Mouse (Mus musculus) megakaryocyte, embryonic 14.5 days (primary cell): Measurements from ENCODE around the gene Ikzf3.

Source experiments
- FLI1 ChIP-seq: IDR thresholded peaks from 2 replicates; pipeline ENCODE4 v1.6.1; 2012; ENCODE audit warnings: low read length, inconsistent platforms, mixed read lengths
- GATA1 ChIP-seq: IDR thresholded peaks from 3 replicates; pipeline ENCODE4 v1.6.1; 2012; ENCODE audit warnings: mixed read lengths, low read length, inconsistent platforms, borderline replicate concordance

DNA sequence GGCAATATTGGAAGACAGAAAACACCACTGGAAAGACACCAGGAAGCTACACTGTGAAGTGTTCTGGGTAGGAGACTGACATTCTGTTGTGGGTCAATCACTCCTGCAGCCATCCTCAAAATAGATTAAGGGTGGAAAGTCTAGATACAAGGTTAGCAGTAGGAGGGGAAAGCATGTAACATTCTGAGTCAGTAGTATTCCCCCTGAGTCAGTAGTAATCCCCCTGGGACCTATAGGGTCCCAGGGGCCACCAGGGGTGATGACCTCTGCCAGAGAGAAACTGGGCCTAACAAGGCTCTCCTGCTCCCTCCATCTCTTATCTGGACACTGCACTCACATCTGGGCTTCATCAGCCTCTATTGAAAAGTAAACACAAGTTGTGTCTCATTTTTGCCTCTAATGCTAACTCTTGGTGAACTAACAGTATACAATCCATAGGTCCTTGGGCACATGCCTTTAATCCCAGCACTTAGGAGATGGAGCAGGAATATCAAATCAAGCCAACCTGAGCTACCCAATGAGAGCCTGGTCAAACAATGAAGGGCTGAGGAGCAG, 8.3 kb downstream of the Ikzf3 start:
- no peak for TF ChIP-seq GATA1
- no peak for TF ChIP-seq FLI1
